Mouse (Mus musculus) hindbrain, embryonic 12.5 days (tissue): ENCODE results near the gene Ttc5. TPM values are rescaled to one million over a fixed set of nuclear protein-coding genes. Genes with fewer than 3 reads are reported as not detected.
"Not testable (repeated sequence)": the region's sequence is repeated elsewhere in the genome, so short reads cannot be mapped to it uniquely, and the experiment has no call there.

ENCODE experiments used
- ATAC-seq: fragments of 200-750 bp; cut with Nextera tagmentation; 2 replicates; pipeline ENCODE4 v1.8.0; 2017; ENCODE audit warnings: moderate TSS enrichment; ENCODE audit not compliant: low FRiP score
- H3K27ac ChIP-seq: fragments of 300-500 bp; sonication (generic); 2 replicates; pipeline ENCODE4 v1.5.1; 2016; ENCODE audit warnings: mild to moderate bottlenecking
- H3K27me3 ChIP-seq: fragments of 300-500 bp; sonication (generic); 2 replicates; pipeline ENCODE4 v1.6.1; 2016; ENCODE audit warnings: mild to moderate bottlenecking
- H3K36me3 ChIP-seq: fragments of 300-500 bp; sonication (generic); 2 replicates; pipeline ENCODE4 v1.6.1; 2016; ENCODE audit warnings: mild to moderate bottlenecking
- H3K4me1 ChIP-seq: fragments of 300-500 bp; sonication (generic); 2 replicates; pipeline ENCODE4 v1.6.1; 2016
- H3K4me2 ChIP-seq: fragments of 300-500 bp; sonication (generic); replicated peaks from 2 replicates; pipeline ENCODE4 v1.6.1; 2016; ENCODE audit warnings: mild to moderate bottlenecking
- H3K4me3 ChIP-seq: fragments of 300-500 bp; sonication (generic); 2 replicates; pipeline ENCODE4 v1.5.1; 2016; ENCODE audit warnings: mild to moderate bottlenecking
- H3K9ac ChIP-seq: fragments of 300-500 bp; sonication (generic); 2 replicates; pipeline ENCODE4 v1.6.1; 2016; ENCODE audit warnings: mild to moderate bottlenecking, moderate library complexity
- H3K9me3 ChIP-seq: fragments of 300-500 bp; sonication (generic); replicated peaks from 2 replicates; pipeline ENCODE4 v1.6.1; 2016; ENCODE audit warnings: mild to moderate bottlenecking
- WGBS: fragments of 180-500 bp; shearing (Covaris S2); methylation state at CpG from one replicate; pipeline ENCODE4 v1.1.7; 2016; 5-methylcytosine and 5-hydroxymethylcytosine counted together
- polyA plus RNA-seq: library from polyadenylated mRNA; unstranded; fragments of >200 nt; fragmentation: Nextera tagmentation; extraction: Ambion mirVana; gene quantifications from 2 replicates; pipeline ENCODE4 v1.2.1, GENCODE M21; 2016

Ttc5 gene
- 97.7 and 105 TPM in 2 replicates for polyA plus RNA-seq

GRCm38 (mm10) chr14:50785251-50785637, at the start of gene Ttc5:
Ttc5 (minus strand) TSS chr14:50785519.
- H3K4me1 ChIP-seq = peaks cover 5% of the 10 kb centered on the region
- peaks cover 16% of the 10 kb centered on the region for H3K36me3 ChIP-seq
- H3K4me2 ChIP-seq = peak within 1 kb of the TSS; percentile 55
- ATAC-seq = peak; percentile 94
- H3K4me3 ChIP-seq = peak within 1 kb of the TSS; percentile 81
- H3K9ac ChIP-seq = peak within 1 kb of the TSS; percentile 82
- WGBS = under 1% methylated on average over 21 of the region's 21 CpGs
- no peaks in the 10 kb centered on the region; the same call in 1 of the 2 replicates for H3K9me3 ChIP-seq
- no peaks in the 10 kb centered on the region for H3K27me3 ChIP-seq
- H3K27ac ChIP-seq = peak within 1 kb of the TSS; percentile 80

GRCm38 (mm10) chr14:50834435-50834834, 49.1 kb upstream of the Ttc5 start:
- WGBS = 46% methylated on average over 2 of the region's 2 CpGs
- H3K36me3 ChIP-seq = 0 out of 2 replicates have a peak, but pooled peaks cover 7% of the 10 kb centered on the region
- no peaks in the 10 kb centered on the region for H3K4me1 ChIP-seq
- H3K9ac ChIP-seq = no peak overlapping the region
- no peaks in the 10 kb centered on the region for H3K27me3 ChIP-seq
- H3K4me3 ChIP-seq = no peak overlapping the region
- no peak overlapping the region for H3K27ac ChIP-seq
- ATAC-seq = no peak
- no peaks in the 10 kb centered on the region for H3K9me3 ChIP-seq
- H3K4me2 ChIP-seq = no peak overlapping the region

GRCm38 (mm10) chr14:50833964-50834363, 48.6 kb upstream of the Ttc5 start:
- ATAC-seq = no peak
- no peaks in the 10 kb centered on the region for H3K4me1 ChIP-seq
- 0 out of 2 replicates have a peak, but pooled peaks cover 7% of the 10 kb centered on the region for H3K36me3 ChIP-seq
- WGBS = 85% methylated on average over 10 of the region's 10 CpGs
- H3K9me3 ChIP-seq = no peaks in the 10 kb centered on the region
- H3K4me2 ChIP-seq = no peak overlapping the region
- H3K27ac ChIP-seq = no peak overlapping the region
- H3K27me3 ChIP-seq = no peaks in the 10 kb centered on the region
- H3K9ac ChIP-seq = no peak overlapping the region
- H3K4me3 ChIP-seq = no peak overlapping the region

GRCm38 (mm10) chr14:50829878-50830277, 44.6 kb upstream of the Ttc5 start:
- no peaks in the 10 kb centered on the region for H3K9me3 ChIP-seq
- H3K9ac ChIP-seq = no peak overlapping the region
- ATAC-seq = no peak
- H3K4me3 ChIP-seq = no peak overlapping the region
- H3K27me3 ChIP-seq = no peaks in the 10 kb centered on the region
- no peak overlapping the region for H3K27ac ChIP-seq
- H3K36me3 ChIP-seq = 0 out of 2 replicates have a peak, but pooled peaks cover 7% of the 10 kb centered on the region
- no peaks in the 10 kb centered on the region for H3K4me1 ChIP-seq
- 77% methylated on average over 3 of the region's 3 CpGs for WGBS
- no peak overlapping the region for H3K4me2 ChIP-seq

GRCm38 (mm10) chr14:50826579-50826978, 41.3 kb upstream of the Ttc5 start:
- H3K27ac ChIP-seq = no peak overlapping the region
- H3K9ac ChIP-seq = no peak overlapping the region
- peaks cover 32% of the 10 kb centered on the region for H3K36me3 ChIP-seq
- no peaks in the 10 kb centered on the region for H3K4me1 ChIP-seq
- H3K4me2 ChIP-seq = no peak overlapping the region
- H3K9me3 ChIP-seq = no peaks in the 10 kb centered on the region
- no peaks in the 10 kb centered on the region for H3K27me3 ChIP-seq
- WGBS = 84% methylated on average over 4 of the region's 4 CpGs
- no peak for ATAC-seq
- no peak overlapping the region for H3K4me3 ChIP-seq

- Histone ChIP-seq H3K27ac (no peak overlapping the region), H3K4me3 (no peak overlapping the region), H3K27me3 (no peaks in the 10 kb centered on the region), H3K36me3 (peaks cover 49% of the 10 kb centered on the region), H3K9ac (no peak overlapping the region), H3K4me2 (no peak overlapping the region), H3K9me3 (no peaks in the 10 kb centered on the region), H3K4me1 (no peaks in the 10 kb centered on the region)
- no peak for ATAC-seq
- WGBS = 91% methylated on average over 9 of the region's 9 CpGs
Measured at GRCm38 (mm10) chr14:50824219-50824618, 38.9 kb upstream of the Ttc5 start.

GRCm38 (mm10) chr14:50823240-50823639, 37.9 kb upstream of the Ttc5 start:
- Histone ChIP-seq H3K27me3 (no peaks in the 10 kb centered on the region), H3K4me2 (no peak overlapping the region), H3K4me1 (no peaks in the 10 kb centered on the region), H3K4me3 (no peak overlapping the region), H3K9me3 (no peaks in the 10 kb centered on the region), H3K9ac (no peak overlapping the region), H3K36me3 (peaks cover 54% of the 10 kb centered on the region), H3K27ac (no peak overlapping the region)
- no peak for ATAC-seq
- WGBS = 81% methylated on average over 2 of the region's 2 CpGs

GRCm38 (mm10) chr14:50813060-50813459, 27.7 kb upstream of the Ttc5 start:
- Histone ChIP-seq H3K36me3 (peaks cover 48% of the 10 kb centered on the region), H3K4me3 (no peak overlapping the region), H3K4me2 (no peak overlapping the region), H3K4me1 (peaks cover 3% of the 10 kb centered on the region), H3K9me3 (no peaks in the 10 kb centered on the region), H3K27ac (no peak overlapping the region), H3K27me3 (no peaks in the 10 kb centered on the region), H3K9ac (no peak overlapping the region)
- no peak for ATAC-seq
- 91% methylated on average over 2 of the region's 2 CpGs for WGBS

- Histone ChIP-seq H3K4me2 (peak within 1 kb of the TSS; percentile 58), H3K9me3 (no peaks in the 10 kb centered on the region), H3K4me1 (peaks cover 3% of the 10 kb centered on the region), H3K27me3 (no peaks in the 10 kb centered on the region), H3K9ac (peak within 1 kb of the TSS; percentile 73), H3K4me3 (peak within 1 kb of the TSS; percentile 49), H3K27ac (peak within 1 kb of the TSS; percentile 88), H3K36me3 (peaks cover 20% of the 10 kb centered on the region)
- WGBS = under 1% methylated on average over 42 of the region's 42 CpGs
- ATAC-seq = peak; percentile 98
Measured at GRCm38 (mm10) chr14:50807487-50808072, 22.3 kb upstream of the Ttc5 start, which contains the start of the genes Ccnb1ip1 and Parp2. Ccnb1ip1 (minus strand) TSS chr14:50807732. Parp2 (plus strand) TSS chr14:50807841.

GRCm38 (mm10) chr14:50806469-50806868, 21.1 kb upstream of the Ttc5 start:
- not testable (repeated sequence) for H3K4me1 ChIP-seq, H3K27me3 ChIP-seq, H3K4me3 ChIP-seq, ATAC-seq, H3K27ac ChIP-seq, H3K9ac ChIP-seq, H3K9me3 ChIP-seq
- 90% methylated on average over 5 of the region's 5 CpGs for WGBS
- Histone ChIP-seq H3K36me3 (peaks cover 12% of the 10 kb centered on the region), H3K4me2 (peak overlapping the region; percentile 58; the same call in 1 of the 2 replicates)

GRCm38 (mm10) chr14:50804683-50805082, 19.4 kb upstream of the Ttc5 start:
- no peak for ATAC-seq

GRCm38 (mm10) chr14:50802843-50803562, 17.7 kb upstream of the Ttc5 start:
- Histone ChIP-seq H3K4me2 (no peak overlapping the region), H3K27ac (no peak overlapping the region), H3K36me3 (no peaks in the 10 kb centered on the region), H3K4me1 (no peaks in the 10 kb centered on the region), H3K27me3 (no peaks in the 10 kb centered on the region), H3K9me3 (no peaks in the 10 kb centered on the region), H3K4me3 (no peak overlapping the region), H3K9ac (no peak overlapping the region)
- ATAC-seq = no peak
- WGBS = 66% methylated on average over 4 of the region's 4 CpGs

More at GRCm38 (mm10) chr14:50804683-50805082, 19.4 kb upstream of the Ttc5 start:
- Histone ChIP-seq H3K4me2 (no peak overlapping the region), H3K27me3 (no peaks in the 10 kb centered on the region), H3K4me3 (no peak overlapping the region), H3K27ac (no peak overlapping the region), H3K9me3 (no peaks in the 10 kb centered on the region), H3K9ac (no peak overlapping the region), H3K36me3 (no peaks in the 10 kb centered on the region), H3K4me1 (peaks cover 3% of the 10 kb centered on the region)
- 73% methylated on average over 13 of the region's 13 CpGs for WGBS
